Mouse (Mus musculus) heart, embryonic 16.5 days (tissue): ENCODE measurements around the gene Prkce. TPM values are rescaled to one million over a fixed set of nuclear protein-coding genes. Genes with fewer than 3 reads are reported as not detected.

ENCODE experiments used
- ATAC-seq: fragments of 200-750 bp; cut with Nextera tagmentation; replicated peaks from 2 replicates; pipeline ENCODE4 v1.8.0; 2017; ENCODE audit warnings: moderate number of reproducible peaks; ENCODE audit not compliant: insufficient read depth, low FRiP score; ENCODE audit errors: extremely low read depth
- H3K27ac ChIP-seq: fragments of 300-500 bp; sonication (generic); 2 replicates; pipeline ENCODE4 v1.5.1; 2014; ENCODE audit warnings: mild to moderate bottlenecking, low read length, control low read depth, moderate library complexity
- H3K27me3 ChIP-seq: fragments of 300-500 bp; sonication (generic); 2 replicates; pipeline ENCODE4 v1.6.1; 2014; ENCODE audit warnings: low read length, mixed read lengths; ENCODE audit not compliant: control insufficient read depth, insufficient read depth
- H3K36me3 ChIP-seq: fragments of 300-500 bp; sonication (generic); 2 replicates; pipeline ENCODE4 v1.6.1; 2014; ENCODE audit not compliant: control insufficient read depth, insufficient read depth
- H3K4me1 ChIP-seq: fragments of 300-500 bp; sonication (generic); 2 replicates; pipeline ENCODE4 v1.6.1; 2014; ENCODE audit warnings: low read length, mixed read lengths; ENCODE audit not compliant: control insufficient read depth, insufficient read depth
- H3K4me2 ChIP-seq: fragments of 300-500 bp; sonication (generic); 2 replicates; pipeline ENCODE4 v1.6.1; 2014; ENCODE audit warnings: low read depth, mild to moderate bottlenecking, control low read depth, low read length
- H3K4me3 ChIP-seq: fragments of 300-500 bp; sonication (generic); 2 replicates; pipeline ENCODE4 v1.5.1; 2014; ENCODE audit warnings: mild to moderate bottlenecking, control low read depth, low read length
- H3K9ac ChIP-seq: fragments of 300-500 bp; sonication (generic); 2 replicates; pipeline ENCODE4 v1.6.1; 2014; ENCODE audit warnings: low read length, control low read depth
- H3K9me3 ChIP-seq: fragments of 300-500 bp; sonication (generic); replicated peaks from 2 replicates; pipeline ENCODE4 v1.6.1; 2016; ENCODE audit warnings: low read length; ENCODE audit not compliant: control insufficient read depth
- WGBS: fragments of 180-500 bp; shearing (Covaris S2); extraction: QIAGEN DNeasy Blood & Tissue Kit; methylation state at CpG from one replicate; pipeline ENCODE4 v1.1.7; 2014; 5-methylcytosine and 5-hydroxymethylcytosine counted together
- polyA plus RNA-seq: library from polyadenylated mRNA; unstranded; fragments of >200 nt; fragmentation: Nextera tagmentation; extraction: Ambion mirVana; gene quantifications from 2 replicates; pipeline ENCODE4 v1.2.1, GENCODE M21; 2015

Gene Prkce
- polyA plus RNA-seq, 1 experiment from 2014 or later, result 6.0 TPM

- H3K27ac ChIP-seq, result no peak overlapping the region
- no peaks in the 10 kb centered on the region for H3K36me3 ChIP-seq
- no peak overlapping the region for H3K4me2 ChIP-seq
- no peaks in the 10 kb centered on the region for H3K27me3 ChIP-seq
- peaks cover 34% of the 10 kb centered on the region for H3K4me1 ChIP-seq
- no peak for ATAC-seq
- 91% methylated on average over 3 of the region's 3 CpGs for WGBS
- no peak overlapping the region for H3K4me3 ChIP-seq
- no peaks in the 10 kb centered on the region for H3K9me3 ChIP-seq
- no peak overlapping the region for H3K9ac ChIP-seq
Observed at GRCm38 (mm10) chr17:86360849-86361248, 193.3 kb downstream of the Prkce start.

GRCm38 (mm10) chr17:86363356-86363755, 195.8 kb downstream of the Prkce start:
- no peak for ATAC-seq
- H3K9me3 ChIP-seq, result no peaks in the 10 kb centered on the region
- no peak overlapping the region for H3K9ac ChIP-seq
- H3K27ac ChIP-seq, result no peak overlapping the region
- peaks cover 45% of the 10 kb centered on the region for H3K4me1 ChIP-seq
- H3K4me3 ChIP-seq, result no peak overlapping the region
- 49% methylated on average over 5 of the region's 5 CpGs for WGBS
- no peaks in the 10 kb centered on the region for H3K36me3 ChIP-seq
- no peaks in the 10 kb centered on the region for H3K27me3 ChIP-seq
- no peak overlapping the region for H3K4me2 ChIP-seq

- no peak for ATAC-seq
- Histone ChIP-seq H3K36me3 (no peaks in the 10 kb centered on the region), H3K27me3 (no peaks in the 10 kb centered on the region), H3K9ac (no peak overlapping the region), H3K9me3 (no peaks in the 10 kb centered on the region), H3K4me2 (peak overlapping the region; percentile 38), H3K27ac (0 out of 2 replicates have a peak overlapping the region, but pooled peaks have one; percentile 13), H3K4me3 (no peak overlapping the region), H3K4me1 (peaks cover 34% of the 10 kb centered on the region)
- 44% methylated on average over 16 of the region's 16 CpGs for WGBS
Observed at GRCm38 (mm10) chr17:86364349-86365075, 196.9 kb downstream of the Prkce start.

GRCm38 (mm10) chr17:86366919-86367318, 199.3 kb downstream of the Prkce start:
- ATAC-seq, result no peak
- Histone ChIP-seq H3K27ac (peak overlapping the region; percentile 85), H3K4me1 (peaks cover 45% of the 10 kb centered on the region), H3K4me3 (0 out of 2 replicates have a peak overlapping the region, but pooled peaks have one; percentile 16), H3K9me3 (no peaks in the 10 kb centered on the region), H3K9ac (no peak overlapping the region), H3K36me3 (no peaks in the 10 kb centered on the region), H3K27me3 (no peaks in the 10 kb centered on the region), H3K4me2 (peak overlapping the region; percentile 48)
- WGBS, result 44% methylated on average over 10 of the region's 10 CpGs

GRCm38 (mm10) chr17:86367676-86368075, 200.1 kb downstream of the Prkce start:
- peak overlapping the region; percentile 48; the same call in 1 of the 2 replicates for H3K4me2 ChIP-seq
- H3K9ac ChIP-seq, result no peak overlapping the region
- no peak for ATAC-seq
- H3K27ac ChIP-seq, result peak overlapping the region; percentile 75
- H3K36me3 ChIP-seq, result no peaks in the 10 kb centered on the region
- 31% methylated on average over 7 of the region's 7 CpGs for WGBS
- H3K4me3 ChIP-seq, result no peak overlapping the region
- H3K27me3 ChIP-seq, result no peaks in the 10 kb centered on the region
- H3K9me3 ChIP-seq, result no peaks in the 10 kb centered on the region
- peaks cover 45% of the 10 kb centered on the region for H3K4me1 ChIP-seq

- 66% methylated on average over 8 of the region's 8 CpGs for WGBS
- H3K27ac ChIP-seq, result no peak overlapping the region
- H3K4me2 ChIP-seq, result no peak overlapping the region
- no peaks in the 10 kb centered on the region for H3K27me3 ChIP-seq
- ATAC-seq, result no peak
- no peak overlapping the region for H3K9ac ChIP-seq
- H3K36me3 ChIP-seq, result no peaks in the 10 kb centered on the region
- no peaks in the 10 kb centered on the region for H3K9me3 ChIP-seq
- no peak overlapping the region for H3K4me3 ChIP-seq
- peaks cover 31% of the 10 kb centered on the region for H3K4me1 ChIP-seq
Observed at GRCm38 (mm10) chr17:86370106-86370742, 202.6 kb downstream of the Prkce start.

GRCm38 (mm10) chr17:86371101-86371561, 203.5 kb downstream of the Prkce start:
- Histone ChIP-seq H3K9ac (no peak overlapping the region), H3K36me3 (no peaks in the 10 kb centered on the region), H3K27me3 (no peaks in the 10 kb centered on the region), H3K27ac (no peak overlapping the region), H3K4me1 (peaks cover 30% of the 10 kb centered on the region), H3K9me3 (no peaks in the 10 kb centered on the region), H3K4me2 (no peak overlapping the region), H3K4me3 (no peak overlapping the region)
- no peak for ATAC-seq
- WGBS, result 33% methylated on average over 4 of the region's 4 CpGs

- Histone ChIP-seq H3K4me2 (no peak overlapping the region), H3K4me3 (no peak overlapping the region), H3K27ac (no peak overlapping the region), H3K9me3 (no peaks in the 10 kb centered on the region), H3K4me1 (peaks cover 20% of the 10 kb centered on the region), H3K9ac (no peak overlapping the region), H3K36me3 (no peaks in the 10 kb centered on the region), H3K27me3 (no peaks in the 10 kb centered on the region)
- whole genome bisulfite sequencing, result 84% methylated on average over 6 of the region's 6 CpGs
- no peak for ATAC-seq
Observed at GRCm38 (mm10) chr17:86376389-86376788, 208.8 kb downstream of the Prkce start.

- WGBS, result 92% methylated on average over 9 of the region's 9 CpGs
Observed at GRCm38 (mm10) chr17:86377863-86378262, 210.3 kb downstream of the Prkce start.

More at GRCm38 (mm10) chr17:86377863-86378262, 210.3 kb downstream of the Prkce start:
- Histone ChIP-seq H3K4me2 (no peak overlapping the region), H3K9me3 (no peaks in the 10 kb centered on the region), H3K36me3 (no peaks in the 10 kb centered on the region), H3K27me3 (no peaks in the 10 kb centered on the region), H3K4me1 (peaks cover 20% of the 10 kb centered on the region), H3K4me3 (no peak overlapping the region), H3K27ac (no peak overlapping the region), H3K9ac (no peak overlapping the region)
- ATAC-seq, result no peak
